Mouse (Mus musculus) myocyte (in vitro differentiated cells): ENCODE data around the gene Psmd1.

Experiments used
- CEBPB ChIP-seq: IDR thresholded peaks from 2 replicates; pipeline ENCODE4 v1.6.1; 2011; ENCODE audit warnings: mild to moderate bottlenecking, moderate library complexity; ENCODE audit not compliant: poor library complexity, insufficient read depth, severe bottlenecking
- E2F4 ChIP-seq: IDR thresholded peaks from one replicate; pipeline ENCODE4 v1.6.1; 2011; ENCODE audit warnings: mild to moderate bottlenecking, control low read depth, moderate library complexity; ENCODE audit not compliant: insufficient read depth
- MAX ChIP-seq: IDR thresholded peaks from one replicate; pipeline ENCODE4 v1.6.1; 2011; ENCODE audit warnings: low read depth, mild to moderate bottlenecking, control low read depth
- MYOD1 ChIP-seq, 3 experiments: IDR thresholded peaks; one replicate each; pipeline ENCODE4 v1.6.1; 2011; ENCODE audit warnings: control low read depth in 2 of 3, low read depth in 2 of 3, mild to moderate bottlenecking in 2 of 3, moderate library complexity in 1 of 3; ENCODE audit not compliant: insufficient read length in 2 of 3, control insufficient read depth in 1 of 3
- POLR2A ChIP-seq: IDR thresholded peaks from one replicate; pipeline ENCODE4 v1.6.1; 2011; ENCODE audit warnings: low read depth, mild to moderate bottlenecking, control low read depth, moderate library complexity; ENCODE audit not compliant: insufficient read length
- POLR2AphosphoS2 ChIP-seq: IDR thresholded peaks from one replicate; pipeline ENCODE4 v1.6.1; 2011; ENCODE audit warnings: low read depth, control low read depth; ENCODE audit not compliant: insufficient read length
- SRF ChIP-seq: IDR thresholded peaks from one replicate; pipeline ENCODE4 v1.6.1; 2011; ENCODE audit warnings: low read depth; ENCODE audit not compliant: control insufficient read depth, insufficient read length
- TCF3 ChIP-seq: IDR thresholded peaks from one replicate; pipeline ENCODE4 v1.6.1; 2011; ENCODE audit warnings: low read depth, control low read depth; ENCODE audit not compliant: insufficient read length
- USF1 ChIP-seq: IDR thresholded peaks from one replicate; pipeline ENCODE4 v1.6.1; 2011; ENCODE audit warnings: low read depth, mild to moderate bottlenecking, control low read depth, moderate library complexity

DNA sequence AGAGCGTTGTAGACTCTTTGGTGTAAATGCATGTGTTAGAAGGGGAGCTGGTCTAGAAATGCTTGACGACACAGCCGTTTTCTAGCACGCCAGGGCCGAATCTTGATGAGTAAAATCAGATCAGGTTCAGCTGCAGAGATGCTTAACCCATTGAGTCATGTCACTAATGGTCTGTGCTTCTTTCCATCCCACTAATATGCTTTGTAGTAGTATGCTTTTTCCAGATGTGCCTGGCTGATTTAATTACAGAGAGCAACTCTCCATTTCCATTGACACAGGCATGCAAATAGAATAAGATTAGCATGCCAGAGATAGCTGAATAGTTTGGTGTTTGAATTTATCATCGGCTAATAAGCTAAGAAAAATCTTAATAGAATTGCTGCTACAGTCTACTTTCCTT lies 71.1 kb downstream of the Psmd1 start:
- TF ChIP-seq TCF3 (no peak), POLR2A (no peak), E2F4 (no peak), MYOD1 (IDR thresholded peaks at IDR 0.05; ENCODE audit: control insufficient read depth in 1 of 3, insufficient read length in 2 of 3, low read depth in 2 of 3) (no peak), POLR2AphosphoS2 (no peak), SRF (no peak), MAX (no peak), USF1 (no peak), CEBPB (no peak)
